Mouse (Mus musculus) stomach, postnatal 0 days (tissue): ENCODE results near the gene Cd200r1. TPM values are rescaled to one million over a fixed set of nuclear protein-coding genes. Genes with fewer than 3 reads are reported as not detected.
"Not testable (repeated sequence)": the region's sequence is repeated elsewhere in the genome, so short reads cannot be mapped to it uniquely, and the experiment has no call there.

ENCODE experiments used
- ATAC-seq: fragments of 200-750 bp; cut with Nextera tagmentation; 2 replicates; pipeline ENCODE4 v1.8.0; 2017; ENCODE audit not compliant: low FRiP score, low TSS enrichment
- DNase-seq: peaks from one replicate; pipeline ENCODE4 v3.0.0-alpha.2; 2016; ENCODE audit warnings: low spot score
- H3K27ac ChIP-seq: fragments of 300-500 bp; sonication (generic); replicated peaks from 2 replicates; pipeline ENCODE4 v1.5.1; 2014; ENCODE audit warnings: mild to moderate bottlenecking, control low read depth
- H3K27me3 ChIP-seq: fragments of 300-500 bp; sonication (generic); 2 replicates; pipeline ENCODE4 v1.6.1; 2014; ENCODE audit warnings: low read length; ENCODE audit not compliant: control insufficient read depth, insufficient read depth
- H3K36me3 ChIP-seq: fragments of 300-500 bp; sonication (generic); 2 replicates; pipeline ENCODE4 v1.6.1; 2014; ENCODE audit warnings: low read length, mixed read lengths; ENCODE audit not compliant: control insufficient read depth, insufficient read depth
- H3K4me1 ChIP-seq: fragments of 300-500 bp; sonication (generic); replicated peaks from 2 replicates; pipeline ENCODE4 v1.6.1; 2014; ENCODE audit warnings: antibody characterized with exemption; ENCODE audit not compliant: control insufficient read depth, insufficient read depth
- H3K4me2 ChIP-seq: fragments of 300-500 bp; sonication (generic); replicated peaks from 2 replicates; pipeline ENCODE4 v1.6.1; 2014; ENCODE audit warnings: low read depth, mild to moderate bottlenecking, control low read depth, moderate library complexity
- H3K4me3 ChIP-seq: fragments of 300-500 bp; sonication (generic); 2 replicates; pipeline ENCODE4 v1.5.1; 2014; ENCODE audit warnings: low read depth, low read length, control low read depth
- H3K9ac ChIP-seq: fragments of 300-500 bp; sonication (generic); 2 replicates; pipeline ENCODE4 v1.6.1; 2014; ENCODE audit warnings: mild to moderate bottlenecking, low read length, control low read depth, mixed read lengths
- H3K9me3 ChIP-seq: fragments of 300-500 bp; sonication (generic); 2 replicates; pipeline ENCODE4 v1.6.1; 2016; ENCODE audit warnings: low read length; ENCODE audit not compliant: control insufficient read depth
- CTCF ChIP-seq: IDR thresholded peaks from 2 replicates; pipeline ENCODE4 v1.5.1; 2016; ENCODE audit warnings: antibody characterized with exemption, low read depth, mild to moderate bottlenecking, moderate library complexity
- EP300 ChIP-seq: optimal IDR thresholded peaks from 2 replicates; pipeline ENCODE3; 2016; ENCODE audit warnings: antibody characterized with exemption
- whole genome bisulfite sequencing: fragments of 180-500 bp; shearing (Covaris S2); extraction: QIAGEN DNeasy Blood & Tissue Kit; methylation state at CpG from one replicate; pipeline ENCODE4 v1.1.7; 2014; 5-methylcytosine and 5-hydroxymethylcytosine counted together
- polyA plus RNA-seq: library from polyadenylated mRNA; unstranded; fragments of >200 nt; fragmentation: Nextera tagmentation; extraction: Ambion mirVana; gene quantifications from 2 replicates; pipeline ENCODE4 v1.2.1, GENCODE M21; 2015

Gene Cd200r1
- polyA plus RNA-seq, 1 experiment from 2014 or later = 1.1 TPM

- Histone ChIP-seq H3K9me3 (no peaks in the 10 kb centered on the region), H3K9ac (no peak overlapping the region), H3K27me3 (no peaks in the 10 kb centered on the region), H3K36me3 (no peaks in the 10 kb centered on the region), H3K4me1 (no peaks in the 10 kb centered on the region), H3K27ac (no peak overlapping the region), H3K4me2 (no peak overlapping the region), H3K4me3 (no peak overlapping the region)
- no peak for TF ChIP-seq EP300
- TF ChIP-seq CTCF = no peak
- WGBS = 72% methylated on average over 4 of the region's 4 CpGs
- no peak for ATAC-seq
- DNase-seq = no peak
Measured at GRCm38 (mm10) chr16:44780751-44781150, 15.2 kb downstream of the Cd200r1 start.

- ATAC-seq (no peak), DNase-seq (no peak)
- Histone ChIP-seq H3K27me3 (no peaks in the 10 kb centered on the region), H3K4me2 (no peak overlapping the region), H3K36me3 (no peaks in the 10 kb centered on the region), H3K27ac (no peak overlapping the region), H3K9me3 (no peaks in the 10 kb centered on the region), H3K4me3 (no peak overlapping the region), H3K4me1 (no peaks in the 10 kb centered on the region), H3K9ac (no peak overlapping the region)
- no peak for TF ChIP-seq CTCF
- TF ChIP-seq EP300 = no peak
- 75% methylated on average over 1 of the region's 1 CpGs for WGBS
Measured at GRCm38 (mm10) chr16:44786934-44787333, 21.4 kb downstream of the Cd200r1 start.

- H3K4me3 ChIP-seq = no peak overlapping the region
- H3K36me3 ChIP-seq = no peaks in the 10 kb centered on the region
- DNase-seq (no peak), ATAC-seq (no peak)
- no peaks in the 10 kb centered on the region for H3K9me3 ChIP-seq
- no peaks in the 10 kb centered on the region for H3K4me1 ChIP-seq
- no peak overlapping the region for H3K27ac ChIP-seq
- H3K4me2 ChIP-seq = no peak overlapping the region
- no peak for TF ChIP-seq EP300
- TF ChIP-seq CTCF = no peak
- H3K27me3 ChIP-seq = no peaks in the 10 kb centered on the region
- H3K9ac ChIP-seq = no peak overlapping the region
Measured at GRCm38 (mm10) chr16:44794416-44794815, 28.9 kb downstream of the Cd200r1 start.

GRCm38 (mm10) chr16:44805976-44806375 is 40.4 kb downstream of the Cd200r1 start:
- no peak for ATAC-seq
- Histone ChIP-seq H3K9ac (no peak overlapping the region), H3K27me3 (no peaks in the 10 kb centered on the region), H3K4me2 (no peak overlapping the region), H3K9me3 (no peaks in the 10 kb centered on the region), H3K27ac (no peak overlapping the region), H3K4me3 (no peak overlapping the region), H3K36me3 (no peaks in the 10 kb centered on the region), H3K4me1 (no peaks in the 10 kb centered on the region)
- no peak for DNase-seq
- no peak for TF ChIP-seq CTCF

GRCm38 (mm10) chr16:44810223-44810622 is 44.7 kb downstream of the Cd200r1 start:
- H3K27me3 ChIP-seq, DNase-seq, H3K9ac ChIP-seq, H3K36me3 ChIP-seq, H3K4me3 ChIP-seq, H3K27ac ChIP-seq, H3K9me3 ChIP-seq, H3K4me1 ChIP-seq, H3K4me2 ChIP-seq, ATAC-seq: not testable (repeated sequence)
- 96% methylated on average over 4 of the region's 4 CpGs for WGBS

- no peaks in the 10 kb centered on the region for H3K27me3 ChIP-seq
- no peak within 1 kb of the TSS for H3K27ac ChIP-seq
- H3K4me3 ChIP-seq = no peak within 1 kb of the TSS
- H3K4me1 ChIP-seq = no peaks in the 10 kb centered on the region
- no peaks in the 10 kb centered on the region for H3K36me3 ChIP-seq
- ATAC-seq = no peak
- H3K4me2 ChIP-seq = no peak within 1 kb of the TSS
- WGBS = 86% methylated on average over 3 of the region's 3 CpGs
- TF ChIP-seq CTCF = no peak
- no peak for TF ChIP-seq EP300
- H3K9me3 ChIP-seq = no peaks in the 10 kb centered on the region
- DNase-seq = no peak
- no peak within 1 kb of the TSS for H3K9ac ChIP-seq
Measured at GRCm38 (mm10) chr16:44811544-44811943, 46.0 kb downstream of the Cd200r1 start, which contains the start of gene Cd200r4. Gene Cd200r4 (plus strand): TSS chr16:44811733.
